Mouse (Mus musculus): ENCODE measurements around the gene Zfp868. TPM values are rescaled to one million over a fixed set of nuclear protein-coding genes. Genes with fewer than 3 reads are reported as not detected.
"Not testable (repeated sequence)": the region's sequence is repeated elsewhere in the genome, so short reads cannot be mapped to it uniquely, and the experiment has no call there.

Zfp868 gene
- polyA plus RNA-seq (2014; fragmentation: Nextera tagmentation; extraction: Ambion mirVana), result 42.7 and 43.3 TPM in 2 replicates

DNA sequence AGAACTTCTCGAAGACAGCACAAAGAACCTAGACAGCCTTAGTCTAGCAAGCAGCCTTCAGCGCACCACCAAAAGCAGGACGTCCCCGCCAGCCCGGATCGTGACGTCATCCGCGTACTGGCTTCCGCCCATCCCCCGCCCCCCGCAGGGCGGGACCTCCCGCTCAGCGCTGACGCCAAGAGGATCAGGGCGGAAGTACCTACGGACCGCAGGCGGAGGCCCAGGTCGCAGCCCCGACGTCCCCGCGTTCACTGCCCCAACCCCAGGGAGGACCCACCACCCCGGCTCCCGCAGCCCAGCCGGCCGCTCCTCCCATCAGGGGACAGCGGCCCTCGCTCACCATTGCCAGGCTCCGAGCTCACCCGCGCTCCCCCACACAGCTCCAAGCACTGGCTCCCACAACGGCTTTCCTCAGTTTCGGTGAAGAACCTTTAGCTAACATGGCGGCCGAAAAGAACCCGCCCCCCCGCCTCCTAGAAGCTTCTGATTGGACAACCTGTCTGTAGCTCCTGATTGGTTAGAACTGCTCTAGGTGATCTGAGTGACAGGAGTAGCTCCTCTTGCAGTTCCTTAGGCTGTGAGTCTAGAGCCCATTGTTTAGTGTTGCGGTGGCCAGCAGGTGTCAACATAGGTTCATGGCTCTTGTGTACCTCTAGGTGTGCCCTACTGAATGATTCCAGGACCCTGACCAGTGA, at the start of gene Zfp868:
Zfp868 (minus strand) TSS at position 454 of the 695 bp plus-strand sequence.
- peak within 1 kb of the TSS; percentile 56 for H3K4me2 ChIP-seq
- peak within 1 kb of the TSS; percentile 94 for H3K27ac ChIP-seq (ENCODE audit: low read depth, low read length)
- peaks cover 7% of the 10 kb centered on the region for H3K4me1 ChIP-seq (ENCODE audit: control insufficient read depth, insufficient read depth, low read length)
- no peaks in the 10 kb centered on the region for H3K27me3 ChIP-seq (ENCODE audit: control insufficient read depth, insufficient read depth, low read length)
- under 1% methylated on average over 41 of the region's 41 CpGs for WGBS
- no peaks in the 10 kb centered on the region; the same call in 1 of the 2 replicates for H3K9me3 ChIP-seq (ENCODE audit: control insufficient read depth, low read length)
- peak within 1 kb of the TSS; percentile 78 for H3K4me3 ChIP-seq (ENCODE audit: low read depth, low read length)
- ATAC-seq (ENCODE audit: low FRiP score) (peak; percentile 100), DNase-seq (ENCODE audit: low spot score, missing footprints) (peak; percentile 99)
- H3K36me3 ChIP-seq (ENCODE audit: control insufficient read depth, insufficient read depth, low read length), result no peaks in the 10 kb centered on the region
- peak within 1 kb of the TSS; percentile 94 for H3K9ac ChIP-seq (ENCODE audit: low read length)

GRCm38 (mm10) chr8:69665051-69665450, 39.7 kb upstream of the Zfp868 start:
- H3K4me1 ChIP-seq (ENCODE audit: control insufficient read depth, insufficient read depth, low read length); DNase-seq (ENCODE audit: low spot score, missing footprints); H3K4me3 ChIP-seq (ENCODE audit: low read depth, low read length); H3K27ac ChIP-seq (ENCODE audit: low read depth, low read length); ATAC-seq (ENCODE audit: low FRiP score); H3K27me3 ChIP-seq (ENCODE audit: control insufficient read depth, insufficient read depth, low read length); H3K9ac ChIP-seq (ENCODE audit: low read length); H3K4me2 ChIP-seq; H3K9me3 ChIP-seq (ENCODE audit: control insufficient read depth, low read length); H3K36me3 ChIP-seq (ENCODE audit: control insufficient read depth, insufficient read depth, low read length): not testable (repeated sequence)
- 83% methylated on average over 2 of the region's 2 CpGs for WGBS

- Histone ChIP-seq H3K4me2 (no peak overlapping the region), H3K36me3 (ENCODE audit: control insufficient read depth, insufficient read depth, low read length) (peaks cover 3% of the 10 kb centered on the region), H3K9ac (ENCODE audit: low read length) (no peak overlapping the region), H3K27ac (ENCODE audit: low read depth, low read length) (no peak overlapping the region), H3K9me3 (ENCODE audit: control insufficient read depth, low read length) (peaks cover 3% of the 10 kb centered on the region; the same call in 1 of the 2 replicates), H3K27me3 (ENCODE audit: control insufficient read depth, insufficient read depth, low read length) (no peaks in the 10 kb centered on the region), H3K4me3 (ENCODE audit: low read depth, low read length) (no peak overlapping the region), H3K4me1 (ENCODE audit: control insufficient read depth, insufficient read depth, low read length) (no peaks in the 10 kb centered on the region)
- ATAC-seq (ENCODE audit: low FRiP score) (no peak), DNase-seq (ENCODE audit: low spot score, missing footprints) (no peak)
These were observed 35.9 kb upstream of the Zfp868 start for GRCm38 (mm10) chr8:69661294-69661693.

GRCm38 (mm10) chr8:69654358-69654981, 29.1 kb upstream of the Zfp868 start, which contains the start of gene Zfp964:
Gene Zfp964, plus strand, starts transcription at chr8:69654479.
- H3K9me3 ChIP-seq (ENCODE audit: control insufficient read depth, low read length), result no peaks in the 10 kb centered on the region
- H3K9ac ChIP-seq (ENCODE audit: low read length), result peak within 1 kb of the TSS; percentile 74
- H3K4me1 ChIP-seq (ENCODE audit: control insufficient read depth, insufficient read depth, low read length), result peaks cover 3% of the 10 kb centered on the region; the same call in 1 of the 2 replicates
- ATAC-seq (ENCODE audit: low FRiP score) (peak; percentile 99), DNase-seq (ENCODE audit: low spot score, missing footprints) (peak; percentile 98)
- H3K27me3 ChIP-seq (ENCODE audit: control insufficient read depth, insufficient read depth, low read length), result no peaks in the 10 kb centered on the region
- H3K27ac ChIP-seq (ENCODE audit: low read depth, low read length), result peak within 1 kb of the TSS; percentile 76
- no peaks in the 10 kb centered on the region for H3K36me3 ChIP-seq (ENCODE audit: control insufficient read depth, insufficient read depth, low read length)
- peak within 1 kb of the TSS; percentile 46 for H3K4me3 ChIP-seq (ENCODE audit: low read depth, low read length)
- peak within 1 kb of the TSS; percentile 74 for H3K4me2 ChIP-seq
- under 1% methylated on average over 55 of the region's 55 CpGs for WGBS

DNA sequence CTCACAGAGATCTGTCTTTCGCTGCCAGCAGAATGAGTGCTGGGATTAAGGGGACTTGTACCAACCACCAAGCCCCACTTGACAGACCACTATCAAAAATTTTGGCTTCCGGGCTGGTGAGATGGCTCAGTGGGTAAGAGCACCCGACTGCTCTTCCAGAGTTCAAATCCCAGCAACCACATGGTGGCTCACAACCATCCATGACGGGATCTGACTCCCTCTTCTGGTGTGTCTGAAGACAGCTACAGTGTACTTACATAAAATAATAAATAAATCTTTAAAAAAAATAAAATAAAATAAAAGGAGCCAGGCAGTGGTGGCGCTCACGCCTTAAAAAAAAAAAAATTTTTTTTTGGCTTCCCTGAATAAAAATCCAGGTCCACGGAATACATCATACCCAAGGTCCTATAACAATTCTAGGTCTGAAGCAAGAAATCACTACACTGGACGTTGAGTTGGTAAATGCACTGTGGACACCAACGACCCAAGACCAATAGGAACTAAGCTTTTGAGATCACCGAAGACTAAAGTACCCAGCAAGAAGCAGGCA, 28.5 kb upstream of the Zfp868 start:
- ATAC-seq (ENCODE audit: low FRiP score), result no peak
- no peak overlapping the region for H3K27ac ChIP-seq (ENCODE audit: low read depth, low read length)
- H3K36me3 ChIP-seq (ENCODE audit: control insufficient read depth, insufficient read depth, low read length), result no peaks in the 10 kb centered on the region
- H3K4me3 ChIP-seq (ENCODE audit: low read depth, low read length), result peak overlapping the region; percentile 46; the same call in 1 of the 2 replicates
- H3K4me1 ChIP-seq (ENCODE audit: control insufficient read depth, insufficient read depth, low read length), result peaks cover 3% of the 10 kb centered on the region; the same call in 1 of the 2 replicates
- no peaks in the 10 kb centered on the region for H3K27me3 ChIP-seq (ENCODE audit: control insufficient read depth, insufficient read depth, low read length)
- no peaks in the 10 kb centered on the region for H3K9me3 ChIP-seq (ENCODE audit: control insufficient read depth, low read length)
- no peak overlapping the region for H3K9ac ChIP-seq (ENCODE audit: low read length)
- peak overlapping the region; percentile 74 for H3K4me2 ChIP-seq
- 46% methylated on average over 10 of the region's 10 CpGs for WGBS
- DNase-seq (ENCODE audit: low spot score, missing footprints), result no peak

DNA sequence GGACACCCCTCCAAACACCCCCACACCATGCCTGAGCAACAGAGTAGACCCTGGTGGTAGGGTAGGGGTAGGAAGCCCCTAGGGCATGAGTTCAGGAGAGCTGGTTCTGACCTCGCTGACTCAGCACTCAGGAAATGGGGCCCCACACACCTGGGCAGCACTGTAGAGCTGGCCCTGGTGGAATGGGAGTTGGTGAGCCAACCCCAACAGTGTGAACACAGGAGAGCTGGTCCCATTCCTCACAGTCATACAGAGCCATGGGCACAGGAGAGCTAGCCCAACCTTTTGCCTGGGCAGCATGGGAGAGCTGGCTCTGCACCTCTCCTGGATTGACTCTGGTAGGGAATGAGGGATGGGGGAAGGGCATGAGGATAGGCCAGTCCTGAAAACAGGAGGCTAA, 7.3 kb downstream of the Zfp868 start:
- H3K9me3 ChIP-seq (ENCODE audit: control insufficient read depth, low read length), result no peaks in the 10 kb centered on the region; the same call in 1 of the 2 replicates
- no peak overlapping the region for H3K9ac ChIP-seq (ENCODE audit: low read length)
- WGBS, result 89% methylated on average over 1 of the region's 1 CpGs
- H3K4me2 ChIP-seq, result no peak overlapping the region
- no peak overlapping the region for H3K4me3 ChIP-seq (ENCODE audit: low read depth, low read length)
- no peak overlapping the region for H3K27ac ChIP-seq (ENCODE audit: low read depth, low read length)
- no peaks in the 10 kb centered on the region for H3K27me3 ChIP-seq (ENCODE audit: control insufficient read depth, insufficient read depth, low read length)
- ATAC-seq (ENCODE audit: low FRiP score), result no peak
- peaks cover 14% of the 10 kb centered on the region; the same call in 1 of the 2 replicates for H3K36me3 ChIP-seq (ENCODE audit: control insufficient read depth, insufficient read depth, low read length)
- H3K4me1 ChIP-seq (ENCODE audit: control insufficient read depth, insufficient read depth, low read length), result no peaks in the 10 kb centered on the region
- DNase-seq (ENCODE audit: low spot score, missing footprints), result no peak

- Histone ChIP-seq H3K4me1 (ENCODE audit: control insufficient read depth, insufficient read depth, low read length) (no peaks in the 10 kb centered on the region), H3K9me3 (ENCODE audit: control insufficient read depth, low read length) (no peaks in the 10 kb centered on the region), H3K4me2 (no peak overlapping the region), H3K9ac (ENCODE audit: low read length) (no peak overlapping the region), H3K27me3 (ENCODE audit: control insufficient read depth, insufficient read depth, low read length) (no peaks in the 10 kb centered on the region), H3K36me3 (ENCODE audit: control insufficient read depth, insufficient read depth, low read length) (peaks cover 27% of the 10 kb centered on the region), H3K4me3 (ENCODE audit: low read depth, low read length) (no peak overlapping the region), H3K27ac (ENCODE audit: low read depth, low read length) (no peak overlapping the region)
- DNase-seq (ENCODE audit: low spot score, missing footprints) (no peak), ATAC-seq (ENCODE audit: low FRiP score) (no peak)
- 60% methylated on average over 2 of the region's 2 CpGs for WGBS
These were observed 10.7 kb downstream of the Zfp868 start for GRCm38 (mm10) chr8:69614687-69615086.

GRCm38 (mm10) chr8:69597598-69597997, 27.8 kb downstream of the Zfp868 start:
- not testable (repeated sequence) for H3K4me3 ChIP-seq (ENCODE audit: low read depth, low read length); H3K36me3 ChIP-seq (ENCODE audit: control insufficient read depth, insufficient read depth, low read length); H3K4me1 ChIP-seq (ENCODE audit: control insufficient read depth, insufficient read depth, low read length); H3K9me3 ChIP-seq (ENCODE audit: control insufficient read depth, low read length); H3K9ac ChIP-seq (ENCODE audit: low read length); ATAC-seq (ENCODE audit: low FRiP score); H3K27me3 ChIP-seq (ENCODE audit: control insufficient read depth, insufficient read depth, low read length); H3K27ac ChIP-seq (ENCODE audit: low read depth, low read length); DNase-seq (ENCODE audit: low spot score, missing footprints); H3K4me2 ChIP-seq
- 88% methylated on average over 2 of the region's 3 CpGs for WGBS
